ENCODE assay signal across 10 mouse cellular contexts in genomic region chr5:72086518-72086917, GRCm38 (mm10).
DNase-seq lines count a peak whose midpoint lies in the region; ATAC-seq and TF ChIP-seq lines count a peak whose summit lies in the region.
"Had no signal": no experiment of that assay in that cellular context is flagged by ENCODE, and none has a peak within 500 bp of the region (broad histone marks: within the 10 kb centered on the region; RNA-seq: fewer than 3 reads in every experiment).

No protein-coding gene starts in this region.

- ATAC-seq in kidney, embryonic 15.5 days (replicated peaks; ENCODE audit: low FRiP score) = no peak
- ATAC-seq in embryonic facial prominence, embryonic 11.5 days (replicated peaks; ENCODE audit: insufficient number of reproducible peaks, low FRiP score, low TSS enrichment, low read depth) = peak; percentile 44; the same call in 1 of the 2 replicates
- ATAC-seq in liver, postnatal 0 days = no peak

- H3K4me2 ChIP-seq in kidney, embryonic 15.5 days = no peak overlapping the region
- H3K4me2 ChIP-seq in CH12.LX (ENCODE audit: insufficient read depth, low read depth, poor library complexity, severe bottlenecking) = no peak overlapping the region
- H3K4me2 ChIP-seq in embryonic facial prominence, embryonic 11.5 days (ENCODE audit: low read depth, low read length) = no peak overlapping the region
- H3K4me2 ChIP-seq in liver, postnatal 0 days (ENCODE audit: low read depth, low read length) = no peak overlapping the region
- H3K4me2 ChIP-seq: embryonic facial prominence, embryonic 15.5 days had no signal

- no peak for TF ChIP-seq POLR2A in CH12.LX (IDR thresholded peaks at IDR 0.05; ENCODE audit: low read depth, low read length)

- H3K79me2 ChIP-seq in CH12.LX (replicated peaks; ENCODE audit: control insufficient read depth, extremely low read depth, insufficient read depth, poor library complexity, severe bottlenecking) = no peaks in the 10 kb centered on the region

- peak in 1 of 2 experiments; percentile 61; a peak in 2 of 4 replicates for TF ChIP-seq CTCF in CH12.LX (conservative IDR thresholded peaks at IDR 0.05 in 1 of 2, IDR thresholded peaks at IDR 0.05 in 1 of 2; ENCODE audit: low read depth in 2 of 2, low read length in 2 of 2)
- TF ChIP-seq CTCF in liver, postnatal 0 days (IDR thresholded peaks at IDR 0.05; ENCODE audit: low read depth) = no peak

- DNase-seq in kidney, adult 9 months = peak; percentile 2
- peak; percentile 40 for DNase-seq in CH12.LX (ENCODE audit: extremely low read depth)
- DNase-seq in embryonic facial prominence, embryonic 11.5 days (ENCODE audit: low spot score) = no peak
- DNase-seq in liver, postnatal 0 days = peak; percentile 14
- no peak for DNase-seq in cerebellum, postnatal 36 days
- no peak for DNase-seq in cerebellum, adult 18-20 months
- DNase-seq: right cerebral cortex, postnatal 4 days had no signal

- no peak for TF ChIP-seq EP300 in CH12.LX (IDR thresholded peaks at IDR 0.05; ENCODE audit: low read length)
- no peak for TF ChIP-seq EP300 in liver, postnatal 0 days (IDR thresholded peaks at IDR 0.05; ENCODE audit: low read depth)

- no peak overlapping the region for H3K9ac ChIP-seq in kidney, embryonic 15.5 days
- no peak overlapping the region for H3K9ac ChIP-seq in CH12.LX (ENCODE audit: insufficient read depth, low read depth)
- no peak overlapping the region for H3K9ac ChIP-seq in embryonic facial prominence, embryonic 11.5 days (replicated peaks; ENCODE audit: low read length)
- H3K9ac ChIP-seq in liver, postnatal 0 days (replicated peaks) = no peak overlapping the region
- H3K9ac ChIP-seq: embryonic facial prominence, embryonic 15.5 days had no signal

- no peaks in the 10 kb centered on the region for H3K4me1 ChIP-seq in kidney, embryonic 15.5 days
- peaks cover 2 to 15% of the 10 kb centered on the region in 2 experiments; a peak in 2 of 4 replicates for H3K4me1 ChIP-seq in CH12.LX (ENCODE audit: control insufficient read depth in 1 of 2, insufficient read depth in 2 of 2)
- no peaks in the 10 kb centered on the region for H3K4me1 ChIP-seq in embryonic facial prominence, embryonic 11.5 days (ENCODE audit: control insufficient read depth, insufficient read depth, low read length)
- no peaks in the 10 kb centered on the region for H3K4me1 ChIP-seq in liver, postnatal 0 days (ENCODE audit: insufficient read depth)
- H3K4me1 ChIP-seq: embryonic facial prominence, embryonic 15.5 days had no signal

- WGBS in kidney, embryonic 15.5 days = 89% methylated on average over 1 of the region's 1 CpGs
- 89% methylated on average over 1 of the region's 1 CpGs for WGBS in embryonic facial prominence, embryonic 11.5 days
- WGBS in liver, postnatal 0 days (ENCODE audit: insufficient replicate concordance) = 73% methylated on average over 1 of the region's 1 CpGs

- in situ Hi-C loops in CH12.LX (cut with MboI; ENCODE audit: low pct_ligation_motif_present, low pct_unique_long_range_greater_than_20kb, low sequenced_read_pairs) = no loop called here

- dilution Hi-C loops in CH12.LX (cut with MboI; ENCODE audit: extremely low pct_ligation_motif_present, extremely low pct_unique_long_range_greater_than_20kb, low sequenced_read_pairs) = no loop called here

- H3K9me3 ChIP-seq in kidney, embryonic 15.5 days (replicated peaks) = no peaks in the 10 kb centered on the region
- H3K9me3 ChIP-seq in CH12.LX (replicated peaks; ENCODE audit: low read length) = no peaks in the 10 kb centered on the region
- no peaks in the 10 kb centered on the region for H3K9me3 ChIP-seq in embryonic facial prominence, embryonic 11.5 days (replicated peaks; ENCODE audit: control insufficient read depth, low read length)
- no peaks in the 10 kb centered on the region for H3K9me3 ChIP-seq in liver, postnatal 0 days (ENCODE audit: low read length)
- H3K9me3 ChIP-seq: embryonic facial prominence, embryonic 15.5 days had no signal

- no peaks in the 10 kb centered on the region for H3K27me3 ChIP-seq in kidney, embryonic 15.5 days
- no peaks in the 10 kb centered on the region for H3K27me3 ChIP-seq in CH12.LX (replicated peaks)
- no peaks in the 10 kb centered on the region for H3K27me3 ChIP-seq in embryonic facial prominence, embryonic 11.5 days (ENCODE audit: control insufficient read depth, insufficient read depth, low read length)
- no peaks in the 10 kb centered on the region for H3K27me3 ChIP-seq in liver, postnatal 0 days (ENCODE audit: insufficient read depth, low read length)
- H3K27me3 ChIP-seq: embryonic facial prominence, embryonic 15.5 days had no signal

- peak; percentile 58 for TF ChIP-seq RAD21 in CH12.LX (IDR thresholded peaks at IDR 0.05; ENCODE audit: low read depth, low read length)

- H3K36me3 ChIP-seq in kidney, embryonic 15.5 days = no peaks in the 10 kb centered on the region
- H3K36me3 ChIP-seq in CH12.LX (replicated peaks in 1 of 2; ENCODE audit: control insufficient read depth in 1 of 2, insufficient read depth in 1 of 2, low read length in 1 of 2) = no peaks in the 10 kb centered on the region
- no peaks in the 10 kb centered on the region for H3K36me3 ChIP-seq in embryonic facial prominence, embryonic 11.5 days (replicated peaks; ENCODE audit: control insufficient read depth, insufficient read depth, low read depth, low read length)
- H3K36me3 ChIP-seq in liver, postnatal 0 days (replicated peaks; ENCODE audit: insufficient read depth, low read length) = no peaks in the 10 kb centered on the region
- H3K36me3 ChIP-seq: embryonic facial prominence, embryonic 15.5 days had no signal

- no peak overlapping the region for H3K4me3 ChIP-seq in kidney, embryonic 15.5 days (replicated peaks)
- no peak overlapping the region for H3K4me3 ChIP-seq in CH12.LX (replicated peaks in 1 of 3; ENCODE audit: low read depth in 2 of 3, low read length in 2 of 3, poor library complexity in 1 of 3)
- no peak overlapping the region for H3K4me3 ChIP-seq in embryonic facial prominence, embryonic 11.5 days (ENCODE audit: low read depth, low read length)
- no peak overlapping the region for H3K4me3 ChIP-seq in liver, postnatal 0 days (ENCODE audit: low read depth, low read length)
- H3K4me3 ChIP-seq: embryonic facial prominence, embryonic 15.5 days; left cerebral cortex, adult 2 months had no signal

- no peak overlapping the region for H3K27ac ChIP-seq in kidney, embryonic 15.5 days
- H3K27ac ChIP-seq in CH12.LX (ENCODE audit: insufficient read depth, low read depth) = no peak overlapping the region
- H3K27ac ChIP-seq in embryonic facial prominence, embryonic 11.5 days (replicated peaks; ENCODE audit: low read depth, low read length) = no peak overlapping the region
- no peak overlapping the region for H3K27ac ChIP-seq in liver, postnatal 0 days (ENCODE audit: low read depth)
- H3K27ac ChIP-seq: embryonic facial prominence, embryonic 15.5 days; left cerebral cortex, adult 2 months had no signal

TF ChIP-seq in CH12.LX, 34 proteins besides CTCF, POLR2A, EP300 and RAD21:
- no peak for TF ChIP-seq ZC3H11A (IDR thresholded peaks at IDR 0.05; ENCODE audit: low read depth, low read length)
- TF ChIP-seq UBTF (IDR thresholded peaks at IDR 0.05; ENCODE audit: low read depth, low read length) = no peak
- no peak for TF ChIP-seq NELFE (IDR thresholded peaks at IDR 0.05; ENCODE audit: low read depth, low read length)
- peak; percentile 38 for TF ChIP-seq SMC3 (IDR thresholded peaks at IDR 0.05; ENCODE audit: low read depth, low read length)
TF ChIP-seq in CH12.LX: peak in this region for 1.

Comparison
In these comparisons a context has a peak if more than half of its experiments do, and no peak if none do; other contexts are left out.
1. DNase-seq: peak in kidney, adult 9 months (single experiment), CH12.LX (single experiment) and liver, postnatal 0 days (single experiment); none in embryonic facial prominence, embryonic 11.5 days (single experiment), cerebellum, postnatal 36 days (0 of 2) and cerebellum, adult 18-20 months (0 of 2).